Mouse (Mus musculus): ENCODE measurements around the gene Anp32e. TPM values are rescaled to one million over a fixed set of nuclear protein-coding genes. Genes with fewer than 3 reads are reported as not detected.
"Not testable (repeated sequence)": the region's sequence is repeated elsewhere in the genome, so short reads cannot be mapped to it uniquely, and the experiment has no call there.

Gene Anp32e
- polyA plus RNA-seq, 1 experiment: 36.6 TPM

DNA sequence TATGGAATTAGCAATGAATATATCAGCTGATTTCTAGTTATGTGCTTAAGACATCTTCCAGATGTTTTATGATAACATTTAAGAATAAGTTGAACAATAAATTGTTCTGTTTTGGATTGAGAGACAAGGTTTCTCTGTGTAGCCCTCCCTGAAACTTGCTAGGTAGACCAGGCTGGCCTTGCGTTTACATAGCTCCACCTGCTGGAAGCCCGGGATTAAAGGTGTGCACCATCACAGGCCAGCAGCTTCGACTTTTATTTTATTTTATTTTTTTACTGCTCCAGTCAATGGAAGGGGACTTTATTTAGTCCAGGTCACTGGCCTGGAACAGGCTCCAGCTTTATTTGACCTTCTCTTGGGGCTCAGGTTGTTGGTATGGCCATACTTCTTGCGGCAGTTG, 34.6 kb downstream of the Anp32e start:
- H3K4me1 ChIP-seq (ENCODE audit: control insufficient read depth): no peaks in the 10 kb centered on the region; the same call in 1 of the 2 replicates
- TF ChIP-seq GATA1 (IDR thresholded peaks at IDR 0.05; ENCODE audit: low read length) (no peak), TAL1 (IDR thresholded peaks at IDR 0.05; ENCODE audit: low read length) (no peak)
- no peaks in the 10 kb centered on the region for H3K36me3 ChIP-seq (ENCODE audit: control insufficient read depth)
- H3K4me3 ChIP-seq (replicated peaks): no peak overlapping the region
- H3K27me3 ChIP-seq (ENCODE audit: control insufficient read depth): peaks cover 6% of the 10 kb centered on the region
- H3K9me3 ChIP-seq (ENCODE audit: control insufficient read depth, low read length): no peaks in the 10 kb centered on the region

DNA sequence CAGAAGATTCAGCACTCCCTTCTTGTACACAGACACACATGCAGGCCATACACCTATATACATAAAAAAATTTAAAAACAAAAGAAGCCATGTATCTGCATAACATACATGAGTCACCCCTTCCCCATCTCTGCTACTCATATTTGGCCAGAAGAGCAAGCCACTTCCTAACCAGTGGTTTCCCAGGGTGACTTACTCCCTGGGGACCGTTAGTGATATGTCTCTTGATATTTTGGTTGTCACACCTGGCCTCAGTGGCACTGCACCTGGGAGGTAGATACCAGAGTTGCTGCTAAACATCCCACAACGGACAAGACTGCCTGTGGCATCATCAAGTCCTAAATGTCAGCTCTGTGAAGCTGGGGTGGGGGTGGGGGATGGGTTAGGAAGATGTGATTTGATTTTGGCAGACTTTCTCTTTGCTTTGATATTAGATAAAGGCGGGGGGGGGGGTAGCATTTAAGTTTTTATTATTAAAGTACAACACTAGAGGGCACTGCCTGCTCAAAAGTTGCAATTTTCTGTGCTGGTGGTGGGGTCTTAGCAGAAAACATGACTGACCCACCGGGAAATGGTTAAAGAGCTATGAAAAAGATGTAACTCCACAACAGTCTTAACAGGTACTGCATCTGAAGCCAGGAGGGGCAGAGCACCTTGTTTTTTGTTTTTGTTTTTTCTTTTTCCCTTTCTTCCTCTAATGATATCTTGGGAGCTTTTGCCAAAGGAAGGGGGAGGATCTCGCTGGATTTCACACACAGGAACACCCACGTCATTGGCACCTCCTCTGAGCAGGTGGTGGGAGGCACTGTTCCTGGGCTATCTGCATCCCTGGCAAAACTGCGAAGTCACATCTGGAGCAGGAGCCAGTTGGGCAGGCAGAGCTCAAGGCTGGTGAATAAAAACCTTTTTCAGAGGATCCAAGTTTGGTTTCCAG, 36.7 kb downstream of the Anp32e start:
- no peaks in the 10 kb centered on the region for H3K36me3 ChIP-seq (ENCODE audit: control insufficient read depth)
- no peak for TF ChIP-seq GATA1 (IDR thresholded peaks at IDR 0.05; ENCODE audit: low read length)
- no peak for TF ChIP-seq TAL1 (IDR thresholded peaks at IDR 0.05; ENCODE audit: low read length)
- H3K27me3 ChIP-seq (ENCODE audit: control insufficient read depth): peaks cover 17% of the 10 kb centered on the region
- no peak overlapping the region for H3K4me3 ChIP-seq (replicated peaks)
- H3K9me3 ChIP-seq (ENCODE audit: control insufficient read depth, low read length): no peaks in the 10 kb centered on the region
- no peaks in the 10 kb centered on the region; the same call in 1 of the 2 replicates for H3K4me1 ChIP-seq (ENCODE audit: control insufficient read depth)

DNA sequence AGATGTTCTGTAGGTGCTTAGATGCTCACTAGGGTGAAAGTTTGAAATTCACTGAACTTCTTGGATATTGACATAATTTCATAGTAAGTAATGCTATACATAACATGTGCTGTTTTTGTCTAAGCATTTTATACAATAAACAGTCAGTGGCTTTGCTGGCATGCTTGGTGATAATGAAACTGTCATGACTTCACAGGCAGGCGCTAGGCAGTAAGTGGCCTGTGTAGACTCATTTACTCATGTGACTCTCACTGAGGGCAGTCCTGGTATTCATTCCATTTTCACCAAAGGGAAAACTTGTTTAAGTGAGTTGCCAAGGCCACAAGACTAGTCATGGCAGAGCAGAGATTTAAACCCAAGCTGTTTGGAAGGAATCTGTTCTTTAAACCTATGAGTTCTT, 40.2 kb downstream of the Anp32e start:
- H3K4me3 ChIP-seq (replicated peaks): no peak overlapping the region
- H3K36me3 ChIP-seq (ENCODE audit: control insufficient read depth): no peaks in the 10 kb centered on the region
- TF ChIP-seq TAL1 (IDR thresholded peaks at IDR 0.05; ENCODE audit: low read length) (no peak), GATA1 (IDR thresholded peaks at IDR 0.05; ENCODE audit: low read length) (no peak)
- peaks cover 48% of the 10 kb centered on the region for H3K27me3 ChIP-seq (ENCODE audit: control insufficient read depth)
- no peaks in the 10 kb centered on the region; the same call in 1 of the 2 replicates for H3K4me1 ChIP-seq (ENCODE audit: control insufficient read depth)
- no peaks in the 10 kb centered on the region for H3K9me3 ChIP-seq (ENCODE audit: control insufficient read depth, low read length)

DNA sequence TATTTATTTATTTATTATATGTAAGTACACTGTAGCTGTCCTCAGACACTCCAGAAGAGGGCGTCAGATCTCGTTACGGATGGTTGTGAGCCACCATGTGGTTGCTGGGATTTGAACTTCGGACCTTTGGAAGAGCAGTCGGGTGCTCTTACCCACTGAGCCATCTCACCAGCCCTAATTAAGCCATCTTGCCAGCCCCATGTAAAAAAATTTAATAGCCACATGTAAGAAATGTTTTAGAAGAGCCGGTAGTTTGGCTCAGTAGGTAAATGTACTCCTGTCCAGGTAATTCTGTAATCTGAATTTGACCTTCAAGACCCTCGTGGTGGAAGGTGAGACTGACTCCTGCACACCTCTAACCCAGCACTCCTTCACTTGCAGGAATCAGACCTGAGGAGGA, 41.6 kb downstream of the Anp32e start:
- H3K36me3 ChIP-seq (ENCODE audit: control insufficient read depth); H3K9me3 ChIP-seq (ENCODE audit: control insufficient read depth, low read length); H3K4me1 ChIP-seq (ENCODE audit: control insufficient read depth); H3K4me3 ChIP-seq (replicated peaks): not testable (repeated sequence)
- peaks cover 59% of the 10 kb centered on the region for H3K27me3 ChIP-seq (ENCODE audit: control insufficient read depth)

DNA sequence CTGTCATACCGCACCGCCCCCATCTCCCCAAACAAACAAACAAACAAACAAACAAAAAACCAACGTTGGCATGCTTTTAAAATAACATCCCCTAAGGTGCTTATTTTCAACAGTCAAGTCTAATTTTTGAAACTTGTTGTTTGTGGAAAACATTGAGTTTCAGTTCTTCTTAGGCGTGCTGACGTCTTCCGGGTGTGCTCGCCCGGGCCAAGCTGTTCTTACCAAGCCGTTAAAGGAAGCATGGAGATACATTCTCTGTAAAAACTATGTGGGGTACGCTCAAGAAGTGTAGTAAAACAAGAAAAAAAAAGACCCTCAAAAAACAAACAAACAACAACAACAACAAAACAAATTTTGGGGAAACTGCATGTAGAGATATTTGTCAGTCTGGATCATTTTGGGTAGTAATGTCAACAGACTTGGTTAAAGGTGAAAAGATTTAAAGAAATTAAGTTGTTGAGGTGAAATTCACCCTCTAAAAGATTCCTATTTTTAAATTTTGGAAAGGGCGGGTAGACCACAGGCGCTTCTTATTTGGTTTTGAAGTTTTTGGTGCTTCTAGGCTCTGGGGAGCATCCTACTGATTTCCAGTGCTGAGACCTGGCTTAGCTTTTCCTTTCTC, 43.3 kb downstream of the Anp32e start:
- Histone ChIP-seq H3K9me3 (ENCODE audit: control insufficient read depth, low read length) (no peaks in the 10 kb centered on the region), H3K27me3 (ENCODE audit: control insufficient read depth) (peaks cover 59% of the 10 kb centered on the region), H3K4me1 (ENCODE audit: control insufficient read depth) (no peaks in the 10 kb centered on the region; the same call in 1 of the 2 replicates), H3K4me3 (replicated peaks) (no peak overlapping the region), H3K36me3 (ENCODE audit: control insufficient read depth) (no peaks in the 10 kb centered on the region)
- TF ChIP-seq TAL1 (IDR thresholded peaks at IDR 0.05; ENCODE audit: low read length): no peak
- no peak for TF ChIP-seq GATA1 (IDR thresholded peaks at IDR 0.05; ENCODE audit: low read length)

DNA sequence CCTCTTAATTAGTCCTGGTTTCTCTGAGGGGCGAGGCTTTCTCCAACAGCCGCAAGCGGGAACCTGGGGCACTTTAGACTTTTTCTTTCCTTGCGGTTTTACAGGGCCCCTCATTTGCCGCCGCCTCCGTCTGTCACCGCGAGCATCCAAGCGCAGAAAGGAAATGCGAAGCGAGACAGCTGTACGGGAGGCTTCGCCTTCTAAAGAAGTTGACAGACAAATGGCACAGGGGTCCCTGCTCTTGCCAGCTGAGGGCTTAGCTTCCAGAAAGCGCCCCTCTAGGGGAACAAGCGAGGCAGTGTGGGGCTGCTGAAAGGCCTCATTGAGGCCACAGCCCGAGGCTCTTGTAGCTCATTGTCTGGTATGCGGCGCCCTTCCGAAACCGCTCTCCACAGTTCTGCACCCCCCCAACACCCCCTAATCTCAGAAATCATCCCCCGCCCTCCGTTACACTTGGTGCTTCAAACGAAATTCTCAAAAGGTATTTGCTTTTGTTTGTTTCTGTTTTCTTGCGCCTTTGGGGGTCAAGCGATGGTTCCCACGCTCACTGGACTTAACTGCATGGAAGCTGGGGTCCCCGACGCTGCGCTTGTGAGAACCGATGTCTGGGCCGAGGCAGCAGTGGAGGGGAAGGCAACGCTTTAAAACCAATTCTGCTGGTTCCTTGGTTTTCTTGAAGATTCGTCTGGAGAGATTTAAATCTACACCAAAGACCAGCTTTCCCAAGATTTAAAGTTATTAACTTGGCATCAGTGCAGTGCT, 44.0 kb downstream of the Anp32e start:
- no peaks in the 10 kb centered on the region for H3K9me3 ChIP-seq (ENCODE audit: control insufficient read depth, low read length)
- no peaks in the 10 kb centered on the region for H3K36me3 ChIP-seq (ENCODE audit: control insufficient read depth)
- no peaks in the 10 kb centered on the region; the same call in 1 of the 2 replicates for H3K4me1 ChIP-seq (ENCODE audit: control insufficient read depth)
- no peak overlapping the region for H3K4me3 ChIP-seq (replicated peaks)
- H3K27me3 ChIP-seq (ENCODE audit: control insufficient read depth): peaks cover 59% of the 10 kb centered on the region
- TF ChIP-seq GATA1 (IDR thresholded peaks at IDR 0.05; ENCODE audit: low read length): no peak
- no peak for TF ChIP-seq TAL1 (IDR thresholded peaks at IDR 0.05; ENCODE audit: low read length)

DNA sequence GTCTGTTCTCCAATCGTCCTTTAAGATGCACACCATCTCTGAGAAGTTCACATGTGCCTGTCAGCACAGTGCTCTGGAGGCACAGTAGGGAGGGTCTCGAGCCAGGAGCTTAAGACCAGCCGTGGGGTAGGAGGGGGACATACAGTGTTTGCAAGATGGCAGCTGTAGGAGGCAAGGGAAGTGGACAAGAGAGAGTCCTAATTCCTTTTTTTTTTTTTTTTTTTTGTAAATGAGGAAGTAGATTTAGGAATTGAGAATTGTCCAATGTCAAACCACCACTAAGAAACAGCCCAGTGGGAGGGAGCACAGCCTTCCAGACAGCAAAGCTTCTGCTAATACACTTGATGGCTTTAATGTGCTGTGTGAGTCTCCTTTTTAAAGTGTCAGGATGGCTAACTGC, 48.0 kb downstream of the Anp32e start:
- Histone ChIP-seq H3K4me3 (replicated peaks) (no peak overlapping the region), H3K9me3 (ENCODE audit: control insufficient read depth, low read length) (no peaks in the 10 kb centered on the region), H3K4me1 (ENCODE audit: control insufficient read depth) (peaks cover 4% of the 10 kb centered on the region), H3K36me3 (ENCODE audit: control insufficient read depth) (no peaks in the 10 kb centered on the region), H3K27me3 (ENCODE audit: control insufficient read depth) (peaks cover 38% of the 10 kb centered on the region)
- no peak for TF ChIP-seq TAL1 (IDR thresholded peaks at IDR 0.05; ENCODE audit: low read length)

DNA sequence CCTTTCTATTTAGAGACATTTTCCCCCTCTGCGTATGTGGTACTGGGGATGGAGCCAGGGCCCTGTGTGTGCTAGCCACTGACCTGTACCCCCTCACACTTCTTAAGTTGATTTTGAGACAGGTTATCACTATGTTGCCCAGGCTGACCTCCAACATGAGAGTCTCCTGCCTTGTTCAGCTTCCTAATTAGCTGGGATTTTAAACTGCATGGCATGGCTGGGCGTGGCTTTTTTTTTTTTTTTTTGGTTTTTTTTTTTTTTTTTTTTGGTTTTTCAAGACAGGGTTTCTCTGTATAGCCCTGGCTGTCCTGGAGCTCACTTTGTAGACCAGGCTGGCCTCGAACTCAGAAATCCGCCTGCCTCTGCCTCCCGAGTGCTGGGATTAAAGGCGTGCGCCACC, 48.5 kb downstream of the Anp32e start:
- H3K27me3 ChIP-seq (ENCODE audit: control insufficient read depth): peaks cover 33% of the 10 kb centered on the region
- not testable (repeated sequence) for H3K4me3 ChIP-seq (replicated peaks); H3K4me1 ChIP-seq (ENCODE audit: control insufficient read depth); H3K36me3 ChIP-seq (ENCODE audit: control insufficient read depth); H3K9me3 ChIP-seq (ENCODE audit: control insufficient read depth, low read length)

DNA sequence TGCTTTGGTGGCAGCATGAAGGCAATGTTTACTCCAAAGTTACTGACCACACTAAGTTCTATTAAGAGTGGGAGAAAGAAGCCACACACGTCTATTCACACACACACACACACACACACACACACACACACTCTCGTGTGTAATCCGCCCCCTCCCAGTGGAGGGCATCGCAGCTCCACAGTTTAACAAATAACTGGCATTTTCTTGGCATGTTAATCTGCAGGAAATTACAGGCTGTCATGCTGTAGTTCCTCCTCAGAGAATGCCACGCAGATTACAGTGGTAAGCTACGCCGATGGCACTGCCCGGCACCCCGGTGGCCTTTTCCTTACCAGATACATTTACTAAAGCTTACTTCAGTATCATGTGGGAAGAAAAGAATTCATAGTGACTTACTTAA, 49.2 kb downstream of the Anp32e start:
- H3K27me3 ChIP-seq (ENCODE audit: control insufficient read depth): peaks cover 26% of the 10 kb centered on the region
- TF ChIP-seq TAL1 (IDR thresholded peaks at IDR 0.05; ENCODE audit: low read length): no peak
- no peak for TF ChIP-seq GATA1 (IDR thresholded peaks at IDR 0.05; ENCODE audit: low read length)
- peaks cover 4% of the 10 kb centered on the region; the same call in 1 of the 2 replicates for H3K4me1 ChIP-seq (ENCODE audit: control insufficient read depth)
- H3K4me3 ChIP-seq (replicated peaks): no peak overlapping the region
- no peaks in the 10 kb centered on the region for H3K36me3 ChIP-seq (ENCODE audit: control insufficient read depth)
- no peaks in the 10 kb centered on the region for H3K9me3 ChIP-seq (ENCODE audit: control insufficient read depth, low read length)
